Mouse (Mus musculus) retina, postnatal 1 day (tissue): ENCODE measurements around the gene Ifitm5.
A peak's percentile ranks its signal among the peaks of the same experiment; 100 is the strongest.
"Not testable (repeated sequence)": the region's sequence is repeated elsewhere in the genome, so short reads cannot be mapped to it uniquely, and the experiment has no call there.

Experiments
- DNase-seq: peaks from one replicate; pipeline ENCODE4 v3.0.0-alpha.2; 2012

Ifitm5 gene

DNA sequence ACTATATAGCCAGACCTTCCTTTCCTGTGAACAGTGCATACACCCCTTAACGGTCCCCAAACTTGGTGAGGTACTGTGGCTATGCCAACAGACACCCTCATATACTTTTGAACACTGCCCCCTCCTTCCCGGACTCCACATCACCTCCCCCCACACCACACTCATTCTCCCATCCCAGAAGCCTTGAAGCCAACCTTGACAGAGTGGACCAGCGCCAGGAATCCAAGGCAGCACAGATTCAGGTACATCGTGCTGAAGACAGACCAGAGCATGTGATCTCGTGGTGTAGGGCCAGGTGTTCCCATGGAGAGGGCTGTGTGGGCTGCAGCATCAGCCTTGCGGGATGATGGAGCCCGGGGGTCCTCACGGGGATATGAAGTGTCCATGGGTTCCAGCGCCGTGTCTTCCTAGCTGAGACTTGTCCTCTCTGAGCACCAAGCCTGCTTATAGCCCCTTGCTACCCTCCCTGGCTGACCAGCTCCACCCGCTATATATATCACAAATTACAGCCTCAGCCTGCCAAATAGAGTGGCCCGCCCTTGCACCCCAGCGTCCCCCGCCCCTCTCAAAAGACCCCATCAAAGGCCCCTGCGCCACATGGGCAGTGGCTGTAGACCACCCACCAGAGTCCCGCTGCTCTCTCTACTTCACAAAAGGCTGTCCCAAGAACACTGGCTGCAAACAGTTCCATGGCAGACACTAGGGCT lies at the start of gene Ifitm5:
TSS of gene Ifitm5 (minus strand) at position 468 of the 707 bp plus-strand sequence.
- no peak for DNase-seq

DNA sequence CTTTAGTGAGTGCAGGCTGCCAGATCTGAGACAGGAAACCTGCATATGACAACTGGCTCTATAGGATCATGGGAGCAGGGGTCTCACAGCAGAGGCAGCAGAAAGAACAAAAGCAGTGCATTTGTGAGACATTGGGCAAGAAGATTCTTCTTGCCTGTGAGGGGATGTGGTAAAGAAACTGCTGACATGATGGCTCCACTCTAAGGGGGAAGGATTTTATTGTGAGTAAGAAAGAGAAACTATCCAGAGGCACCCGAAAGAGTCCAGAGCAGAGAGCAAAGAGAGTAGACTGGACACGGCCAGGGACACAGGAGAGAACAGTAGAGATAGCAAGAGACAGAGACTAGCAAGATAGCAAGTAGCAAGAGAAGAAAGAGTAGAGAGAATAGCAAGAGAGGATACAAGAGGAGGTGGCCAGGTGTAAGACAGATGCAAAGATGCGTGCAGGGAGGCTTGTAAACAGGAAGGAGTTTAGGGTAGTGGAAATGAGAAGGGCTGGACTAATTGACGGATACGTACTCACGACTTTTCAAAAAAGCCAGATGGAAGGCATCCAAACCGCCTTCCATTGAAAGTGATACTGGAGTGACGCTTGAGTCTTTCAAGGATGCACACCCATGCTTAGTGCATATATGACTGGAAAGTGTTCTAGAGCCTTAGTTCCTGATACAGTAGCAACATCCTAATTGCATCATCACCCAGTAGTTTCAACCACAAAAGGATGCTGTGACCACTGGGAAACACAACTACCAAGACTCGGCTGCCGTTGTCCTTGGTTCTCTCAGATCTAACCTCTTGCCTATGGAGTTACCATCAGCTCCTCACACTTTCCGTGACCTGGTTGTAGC lies 49.0 kb upstream of the Ifitm5 start:
- DNase-seq, result no peak

DNA sequence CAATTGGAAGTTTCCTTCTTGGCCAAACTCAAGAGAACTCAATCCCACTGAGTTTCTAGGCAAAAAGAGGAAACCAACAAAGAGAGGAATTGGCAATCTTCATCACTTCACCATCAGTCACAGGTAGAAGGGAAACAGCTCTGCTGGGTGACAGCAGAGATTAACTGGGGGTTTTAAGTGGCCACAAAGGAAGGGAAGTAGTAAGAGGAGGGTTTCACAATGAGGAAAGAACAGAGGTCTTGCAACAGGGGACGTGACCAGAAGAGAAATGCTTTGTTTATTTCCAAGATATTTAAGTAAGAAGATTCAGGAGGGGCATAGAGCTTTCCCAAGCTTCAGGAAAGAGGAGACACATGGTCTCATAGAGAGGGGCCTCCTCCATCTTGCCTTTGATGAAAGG lies 47.7 kb upstream of the Ifitm5 start:
- no peak for DNase-seq

DNA sequence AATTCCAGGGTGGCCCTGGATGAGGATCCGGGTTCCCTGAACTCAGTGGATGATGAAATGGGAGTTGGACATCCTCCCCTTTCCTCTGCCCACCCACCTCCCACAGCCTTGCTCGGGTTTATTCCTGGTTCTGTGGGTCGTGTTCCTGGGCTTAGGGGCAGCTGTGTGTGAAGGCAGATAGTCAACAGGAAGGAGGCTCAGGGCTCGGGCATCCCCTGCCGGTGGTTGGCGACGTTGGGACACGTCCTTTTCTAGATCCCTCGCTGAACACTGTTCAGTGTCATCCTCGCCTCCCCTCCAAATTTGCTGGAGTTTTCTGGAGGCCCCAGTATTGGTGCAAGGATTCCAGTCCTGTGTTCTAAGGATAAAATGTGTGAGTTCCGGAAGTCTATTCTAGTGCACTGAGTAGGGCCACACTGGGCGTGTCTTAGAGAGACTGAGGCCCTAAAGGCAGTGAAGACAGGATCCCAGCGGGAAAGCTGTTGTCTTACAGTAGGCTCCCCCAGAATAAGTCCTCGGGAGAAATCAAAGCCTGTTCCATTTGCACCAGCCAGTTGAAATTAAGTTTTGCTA lies 41.1 kb upstream of the Ifitm5 start:
- DNase-seq, result no peak

DNA sequence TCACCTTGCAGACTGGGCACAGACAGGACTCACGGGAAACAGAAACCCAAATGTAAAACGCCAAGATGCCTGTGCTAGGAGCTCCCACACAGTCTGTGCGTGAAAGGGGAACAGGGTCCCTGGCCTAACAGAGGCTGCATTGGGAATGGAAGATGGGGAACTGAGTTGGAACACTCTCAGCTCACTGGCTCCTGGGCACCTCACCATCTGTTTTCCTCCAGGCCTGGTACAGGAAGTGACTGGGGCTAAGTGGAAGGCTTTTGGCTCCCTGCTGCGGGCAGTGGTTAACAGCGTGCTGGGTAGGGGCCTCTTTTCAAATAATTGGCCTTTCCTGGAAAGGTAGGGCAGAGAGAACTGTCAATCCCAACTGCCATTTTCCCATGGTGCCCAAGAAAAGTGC lies 40.5 kb upstream of the Ifitm5 start:
- DNase-seq, result no peak

DNA sequence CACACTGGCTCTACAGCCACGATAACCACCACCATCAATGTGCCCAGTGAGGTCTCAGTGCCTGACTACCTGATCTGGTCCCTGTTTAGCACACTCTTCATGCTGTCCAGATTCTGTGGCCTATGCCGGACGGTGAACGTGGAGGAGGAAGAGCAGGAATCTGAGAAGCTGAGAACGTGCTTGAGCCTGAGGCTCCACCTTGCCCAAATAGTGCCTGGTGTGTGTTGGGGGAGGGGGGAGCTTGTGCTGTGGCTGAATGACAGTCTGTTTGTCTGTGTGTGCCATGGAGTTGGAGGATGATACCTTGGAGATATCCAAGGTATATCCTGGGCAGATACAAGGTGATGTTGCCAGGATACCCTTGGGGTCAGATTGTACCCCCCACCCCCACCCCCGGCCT lies 40.1 kb upstream of the Ifitm5 start:
- no peak for DNase-seq

DNA sequence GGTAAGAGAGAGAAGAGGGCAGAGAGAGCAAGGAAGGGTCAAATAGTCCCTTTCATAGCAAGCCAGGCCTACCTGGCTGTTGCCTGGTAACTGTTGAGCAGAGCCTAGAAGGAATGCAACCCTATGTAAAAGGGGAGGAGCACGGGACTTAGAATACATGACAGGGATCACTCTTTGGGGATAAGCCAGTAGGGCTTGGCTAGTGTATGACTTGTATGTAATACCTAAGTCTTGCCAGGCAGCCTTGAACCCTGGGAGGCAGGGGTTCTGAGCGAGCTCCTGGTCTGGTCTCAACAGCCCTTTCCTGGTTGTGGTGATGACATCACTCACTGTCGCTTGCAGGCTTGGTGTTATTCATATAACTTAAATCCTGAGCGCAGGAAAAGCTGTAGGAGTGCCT lies 38.9 kb upstream of the Ifitm5 start:
- no peak for DNase-seq

DNA sequence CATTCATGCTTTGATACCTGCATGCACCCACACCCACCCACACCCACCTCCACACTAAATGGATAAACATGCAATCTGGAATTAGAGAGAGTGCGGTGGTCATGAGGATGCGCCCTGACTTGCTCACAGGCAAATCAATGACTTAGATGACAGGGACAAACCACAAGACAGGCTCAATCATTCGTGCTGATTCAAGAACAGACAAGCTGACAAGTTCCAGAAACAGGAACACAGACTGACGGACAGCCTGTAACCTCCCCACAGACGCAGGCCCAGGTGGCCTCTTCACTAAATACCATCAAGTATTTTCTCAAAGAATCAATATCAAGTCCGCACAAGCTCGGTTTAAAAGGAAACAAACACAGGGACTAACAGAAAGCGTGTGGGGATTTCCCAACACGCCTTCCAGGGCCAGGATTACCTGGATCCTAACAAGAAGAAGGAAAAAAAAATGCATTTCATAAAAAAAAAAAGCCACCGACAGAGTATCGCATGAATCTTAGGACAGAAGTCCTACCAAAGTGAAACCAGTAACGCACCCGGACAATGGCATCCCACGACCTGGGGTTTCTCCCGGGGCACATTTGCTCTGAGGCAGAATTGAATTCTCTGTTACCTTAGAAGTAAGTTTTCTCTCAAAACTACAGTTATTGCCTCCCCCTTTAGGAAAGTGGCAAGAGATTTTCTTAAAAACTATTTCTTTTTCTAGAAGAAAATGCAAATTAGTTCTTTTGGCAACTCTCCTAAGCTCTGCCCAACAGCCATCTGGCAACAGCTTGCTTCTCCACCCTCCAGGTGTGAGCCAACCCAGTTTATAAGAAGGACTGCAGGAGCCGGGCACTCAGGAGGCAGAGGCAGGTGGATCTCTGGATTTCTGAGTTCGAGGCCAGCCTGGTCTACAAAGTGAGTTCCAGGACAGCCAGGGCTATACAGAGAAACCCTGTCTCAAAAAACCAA lies 37.4 kb upstream of the Ifitm5 start:
- DNase-seq, result no peak

DNA sequence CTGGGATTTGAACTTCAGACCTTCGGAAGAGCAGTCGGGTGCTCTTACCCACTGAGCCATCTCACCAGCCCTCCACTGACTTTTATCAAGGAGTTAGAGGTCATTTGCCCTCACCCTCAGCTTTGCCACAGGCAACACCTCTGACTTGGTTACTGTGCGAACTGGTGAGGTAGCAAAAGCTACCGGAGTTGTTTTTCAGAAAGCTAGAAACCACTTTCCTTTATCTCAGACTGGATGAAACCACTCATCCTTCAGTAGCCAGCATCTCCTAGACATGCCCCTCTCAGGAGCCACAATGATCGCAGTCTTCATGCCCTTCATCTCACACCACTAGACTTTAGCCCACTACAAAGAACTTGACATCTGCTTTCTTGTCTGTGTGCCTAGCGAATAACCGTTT lies 32.9 kb upstream of the Ifitm5 start:
- DNase-seq, result no peak

DNA sequence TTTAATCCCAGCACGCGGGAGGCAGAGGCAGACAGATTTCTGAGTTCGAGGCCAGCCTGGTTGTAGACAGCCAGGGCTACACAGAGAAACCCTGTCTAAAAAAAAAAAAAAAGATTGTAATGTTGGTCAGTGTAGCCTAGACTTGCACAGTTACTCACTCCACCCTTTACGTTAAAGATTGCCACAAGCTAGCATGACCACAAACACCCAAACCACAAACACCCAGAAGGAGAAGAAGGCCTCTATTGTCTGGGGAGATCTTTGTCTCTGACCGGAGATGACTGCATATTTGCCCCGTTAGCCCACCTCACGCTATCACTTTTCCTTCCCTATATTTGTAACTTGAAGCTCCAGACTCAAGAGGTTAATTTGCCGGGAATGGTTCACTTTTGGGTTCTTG lies 31.6 kb upstream of the Ifitm5 start:
- DNase-seq, result no peak

DNA sequence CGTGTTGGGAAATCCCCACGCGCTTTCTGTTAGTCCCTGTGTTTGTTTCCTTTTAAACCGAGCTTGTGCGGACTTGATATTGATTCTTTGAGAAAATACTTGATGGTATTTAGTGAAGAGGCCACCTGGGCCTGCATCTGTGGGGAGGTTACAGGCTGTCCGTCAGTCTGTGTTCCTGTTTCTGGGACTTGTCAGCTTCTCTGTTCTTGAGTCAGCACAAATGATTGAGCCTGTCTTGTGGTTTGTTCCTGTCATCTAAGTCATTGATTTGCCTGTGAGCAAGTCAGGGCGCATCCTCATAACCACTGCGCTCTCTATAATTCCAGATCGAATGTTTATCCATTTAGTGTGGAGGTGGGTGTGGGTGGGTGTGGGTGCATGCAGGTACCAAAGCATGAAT lies 26.6 kb upstream of the Ifitm5 start:
- DNase-seq, result not testable (repeated sequence)

DNA sequence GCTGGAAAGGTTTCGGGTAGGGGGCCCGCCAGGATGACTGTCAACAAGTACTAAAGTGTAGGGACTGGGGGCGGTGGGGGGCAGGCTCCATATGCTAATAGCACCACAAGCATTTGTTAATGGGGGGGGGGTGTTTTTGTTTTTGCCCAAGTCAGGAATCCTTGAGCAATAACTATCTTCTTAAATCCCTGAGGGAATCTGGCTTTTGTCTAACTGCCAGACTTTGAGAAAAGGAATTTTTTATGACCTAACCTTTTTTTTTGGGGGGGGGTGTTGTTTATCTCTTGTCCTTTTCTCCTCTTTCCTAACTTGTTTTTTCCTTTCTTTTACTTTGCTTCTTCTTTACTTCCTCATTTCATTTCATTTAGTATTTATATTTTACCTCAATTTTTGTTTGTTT lies 25.4 kb upstream of the Ifitm5 start:
- DNase-seq, result no peak

DNA sequence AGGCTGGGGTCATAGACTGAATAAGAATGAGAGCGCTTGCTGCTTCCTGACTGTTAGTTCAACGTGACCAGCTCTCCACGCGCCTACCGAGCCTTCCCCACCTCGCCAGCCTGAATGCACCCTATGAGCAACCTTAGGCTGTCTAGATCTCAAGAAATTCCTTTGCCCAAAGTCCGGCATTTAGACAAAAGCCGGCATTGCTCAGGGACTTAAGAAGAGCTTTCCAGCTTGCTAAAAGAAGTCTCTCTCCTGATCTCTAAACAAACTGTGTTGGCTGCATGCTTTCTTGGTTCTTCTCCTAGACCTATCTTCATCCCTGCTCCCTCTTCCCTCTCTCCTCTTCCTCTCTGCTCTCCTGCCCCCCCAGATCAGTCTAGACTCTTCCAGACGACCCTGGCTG lies 24.8 kb upstream of the Ifitm5 start:
- DNase-seq, result no peak

DNA sequence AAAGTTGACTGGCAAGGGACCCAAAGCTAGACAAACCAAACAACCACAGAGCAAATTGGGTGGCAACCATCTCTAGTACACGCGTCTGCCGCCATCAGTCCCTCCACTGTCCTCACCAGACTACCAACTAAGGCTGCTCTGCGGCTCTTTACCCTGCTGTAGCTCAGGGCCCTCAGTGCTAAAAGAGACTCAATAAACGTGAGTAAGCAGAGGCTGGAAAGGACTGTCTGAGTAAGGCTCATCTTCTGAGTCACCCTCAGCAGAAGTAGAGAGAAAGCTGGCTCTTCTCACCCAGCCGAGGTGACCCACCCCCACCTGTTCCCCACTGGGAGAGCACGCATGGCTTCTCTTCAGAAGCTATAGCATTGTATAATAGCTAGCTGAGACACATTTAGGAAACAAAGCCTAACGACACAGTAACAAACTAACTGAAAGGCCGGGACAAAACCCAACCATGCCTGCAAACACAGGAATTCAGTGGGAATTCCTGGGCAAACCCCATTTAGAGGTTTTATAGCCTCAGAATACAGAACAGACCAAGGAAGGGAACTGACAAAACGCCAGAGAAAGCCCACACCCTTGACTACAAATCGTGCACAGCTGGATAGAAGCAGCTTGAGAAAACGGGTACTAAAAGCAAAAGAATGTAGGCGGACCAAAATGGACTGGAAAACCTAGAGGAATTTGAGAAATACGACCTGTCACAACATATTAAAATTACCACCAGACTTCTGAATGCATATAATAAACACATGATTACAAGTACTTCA lies 23.5 kb upstream of the Ifitm5 start:
- no peak for DNase-seq

DNA sequence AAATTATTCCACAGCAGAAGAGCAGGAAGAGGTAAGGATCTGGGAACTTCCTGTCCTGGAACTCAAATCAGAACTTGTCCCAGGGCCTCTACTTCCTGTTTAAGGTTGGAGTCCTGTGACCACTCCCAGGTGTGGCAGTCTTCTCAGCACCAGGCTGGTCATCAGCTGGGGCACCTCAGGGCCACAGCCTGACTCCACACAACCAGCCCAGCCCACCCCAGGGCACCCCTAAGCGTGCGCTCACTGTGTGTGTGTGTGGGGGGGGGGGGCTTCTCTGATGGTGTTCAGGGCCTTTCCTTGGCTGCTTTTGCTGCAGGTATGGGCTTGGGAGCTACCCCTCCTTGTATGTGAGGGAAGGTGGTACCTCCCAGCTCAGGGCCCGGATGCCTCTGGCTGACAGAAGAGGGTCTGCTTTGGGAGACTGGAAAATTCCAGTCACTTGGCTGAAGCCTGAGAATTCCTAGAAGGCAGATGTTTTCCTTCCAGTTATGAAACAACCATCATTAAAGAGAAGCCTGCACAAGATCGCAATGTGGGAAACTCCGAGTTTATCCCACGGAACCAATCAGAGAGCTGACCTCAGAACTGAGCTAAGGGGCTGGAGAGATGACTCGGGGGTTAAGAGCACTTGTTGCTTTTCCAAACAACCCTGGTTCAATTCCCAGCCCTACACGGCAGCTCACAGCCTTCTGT lies 21.5 kb upstream of the Ifitm5 start:
- no peak for DNase-seq

DNA sequence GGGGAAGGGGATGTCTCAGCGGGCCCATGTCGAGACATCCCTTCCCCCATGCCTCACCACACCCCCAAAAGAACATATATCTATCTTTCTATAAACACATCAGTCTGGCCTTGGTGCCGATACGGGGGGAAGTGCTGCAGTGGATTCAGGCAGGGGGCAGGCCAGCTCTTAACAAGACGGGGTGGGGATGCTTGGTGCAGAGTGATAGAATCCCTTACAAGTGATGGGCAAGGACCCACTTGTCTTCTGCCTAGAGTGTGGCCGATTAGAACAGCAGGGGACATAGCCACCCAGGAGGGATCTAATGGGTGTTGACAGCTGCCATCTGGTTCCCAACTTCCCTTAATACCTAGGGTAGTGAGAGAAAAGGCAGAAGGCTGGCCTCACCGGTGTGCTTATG lies 20.8 kb upstream of the Ifitm5 start:
- DNase-seq, result peak; percentile 48

DNA sequence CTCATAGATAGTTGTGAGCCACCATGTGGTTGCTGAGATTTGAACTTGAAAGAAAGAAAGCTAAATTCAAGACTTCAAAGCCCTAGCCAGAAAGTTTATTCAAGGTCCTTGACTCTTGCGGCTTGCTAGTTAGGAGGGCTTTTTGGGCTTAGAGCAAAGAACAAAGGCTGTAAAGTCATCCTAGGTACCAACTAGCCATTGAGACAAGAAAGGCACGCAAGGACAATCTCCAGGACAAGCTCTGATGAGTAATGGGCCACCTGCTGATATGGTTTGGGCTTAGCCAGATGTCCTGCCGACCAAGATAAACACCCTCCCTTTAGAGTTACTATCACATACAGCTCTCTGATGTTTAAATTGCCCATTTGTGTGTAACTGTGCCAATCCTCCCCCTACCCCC lies 18.6 kb upstream of the Ifitm5 start:
- DNase-seq, result not testable (repeated sequence)

DNA sequence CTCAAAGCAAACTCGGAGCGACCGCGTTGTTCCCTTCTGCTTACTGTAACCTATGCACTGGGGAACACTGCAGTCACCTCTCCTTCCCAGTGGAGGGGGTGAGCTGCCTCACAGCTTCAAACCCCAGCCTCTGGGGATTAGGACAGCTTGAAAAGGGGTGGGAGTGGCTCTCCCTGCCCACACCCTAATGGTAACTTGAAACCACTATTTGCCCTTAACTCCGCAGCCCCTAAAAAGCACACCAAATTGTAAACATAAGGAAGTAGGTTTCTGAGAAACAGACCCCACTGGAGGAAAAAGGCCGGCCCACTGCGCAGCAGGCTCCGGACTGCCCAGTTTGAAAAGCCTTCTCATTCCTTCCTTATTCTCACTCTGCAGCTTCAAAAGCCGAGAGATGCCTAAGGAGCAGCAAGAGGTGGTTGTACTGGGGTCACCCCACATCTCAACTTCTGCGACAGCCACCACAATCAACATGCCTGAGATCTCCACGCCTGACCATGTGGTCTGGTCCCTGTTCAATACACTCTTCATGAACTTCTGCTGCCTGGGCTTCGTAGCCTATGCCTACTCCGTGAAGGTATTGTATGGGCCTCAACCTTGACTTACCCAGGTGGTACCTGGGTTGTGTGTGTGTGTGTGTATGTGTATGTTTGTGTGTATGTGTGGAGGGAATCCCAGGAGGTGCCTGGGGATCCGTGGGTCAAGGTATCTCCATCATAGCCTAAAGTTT lies 17.9 kb upstream of the Ifitm5 start:
- DNase-seq, result no peak

DNA sequence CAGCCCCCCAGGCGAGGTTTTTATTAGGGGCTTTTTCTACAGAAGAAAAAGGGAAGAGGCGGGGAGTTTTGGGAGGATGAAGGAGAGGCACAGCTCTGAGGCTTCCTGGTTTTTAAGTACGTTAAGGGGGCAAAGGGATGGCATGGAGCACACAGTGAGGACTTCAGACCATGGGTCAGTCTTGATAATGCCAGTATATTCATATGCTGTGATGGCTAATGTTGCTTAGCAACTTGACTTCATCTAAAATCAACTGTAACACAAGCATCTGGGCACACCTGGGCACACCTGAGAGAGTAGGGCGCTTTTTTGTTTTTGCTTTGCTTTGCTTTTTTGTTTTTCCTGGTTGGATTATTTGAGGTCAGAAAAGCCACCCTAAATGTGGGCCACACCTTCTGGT lies 16.8 kb upstream of the Ifitm5 start, which contains the start of gene Ifitm1:
TSS of gene Ifitm1 (plus strand) at position 301 of the 400 bp plus-strand sequence.
- DNase-seq, result no peak

DNA sequence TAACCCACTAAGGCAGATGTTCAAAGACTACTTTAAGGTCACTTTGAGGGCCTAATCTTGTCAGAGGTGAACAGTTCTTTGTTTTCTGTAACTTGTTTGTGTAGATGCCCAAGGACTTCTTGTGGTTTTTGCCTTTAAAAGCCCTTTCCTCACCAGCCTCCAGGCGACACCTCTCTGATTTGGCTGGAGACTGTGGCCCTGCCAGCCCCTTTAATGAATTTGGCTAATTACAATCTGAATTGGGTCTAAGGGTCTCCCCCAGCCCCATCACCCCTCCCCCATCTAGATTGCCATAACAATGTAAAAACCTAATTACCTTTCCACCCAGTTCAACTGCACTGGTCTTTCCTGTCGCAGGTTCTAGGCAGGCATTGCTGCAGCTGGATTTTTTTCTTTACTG lies 12.6 kb upstream of the Ifitm5 start:
- no peak for DNase-seq

DNA sequence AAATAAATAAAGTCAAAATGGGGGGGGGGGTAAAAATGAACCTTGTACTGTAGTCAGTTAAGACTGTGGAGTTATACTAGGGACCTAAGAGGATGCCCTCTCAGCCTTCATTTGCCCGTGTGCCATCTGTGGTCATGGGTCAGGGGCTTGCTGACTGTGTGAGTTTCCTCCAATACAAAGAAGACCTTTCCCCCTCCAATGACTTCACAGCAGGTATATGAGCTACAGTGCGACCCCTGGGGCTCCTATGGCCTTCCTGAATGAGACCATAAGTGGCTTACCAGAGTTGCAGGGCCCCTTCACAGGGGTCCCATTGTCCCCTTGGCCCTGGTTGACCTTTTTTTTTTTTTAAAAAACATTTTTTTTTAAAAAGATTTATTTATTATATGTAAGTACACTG lies 11.3 kb upstream of the Ifitm5 start:
- DNase-seq, result no peak
